Mouse (Mus musculus) brown adipose tissue, adult 24 weeks (tissue): ENCODE results near the gene Eefsec. TPM values are rescaled to one million over a fixed set of nuclear protein-coding genes. Genes with fewer than 3 reads are reported as not detected.

ENCODE experiments used
- polyA plus RNA-seq: library from polyadenylated mRNA; stranded (reverse); fragments of >200 nt; gene quantifications from 2 replicates; pipeline ENCODE4 v1.2.4, GENCODE M21; 2012; ENCODE audit not compliant: missing spikeins, insufficient read depth, insufficient read length

Gene Eefsec
- polyA plus RNA-seq, 1 experiment, result 3.5 TPM

Other genes with a start within 250 kb of the Eefsec start
- gene Dnajb8, start 224.3 kb downstream of the Eefsec start, polyA plus RNA-seq, result not detected in 2 replicates
- gene Ruvbl1, start 18.9 kb upstream of the Eefsec start, polyA plus RNA-seq, result 11.5 and 16.4 TPM in 2 replicates
- gene Sec61a1, start 72.4 kb upstream of the Eefsec start, polyA plus RNA-seq, result 31.7 and 40.8 TPM in 2 replicates
- gene Kbtbd12, start 191.4 kb upstream of the Eefsec start, polyA plus RNA-seq, result 3.9 and 6.8 TPM in 2 replicates